Mouse (Mus musculus) thymus, postnatal 25 days (tissue): ENCODE results near the gene Cd300ld5.
A peak's percentile ranks its signal among the peaks of the same experiment; 100 is the strongest.
"Not testable (repeated sequence)": the region's sequence is repeated elsewhere in the genome, so short reads cannot be mapped to it uniquely, and the experiment has no call there.

Experiments used
- DNase-seq: peaks from one replicate; pipeline ENCODE4 v3.0.0; 2022

Cd300ld5 gene

DNA sequence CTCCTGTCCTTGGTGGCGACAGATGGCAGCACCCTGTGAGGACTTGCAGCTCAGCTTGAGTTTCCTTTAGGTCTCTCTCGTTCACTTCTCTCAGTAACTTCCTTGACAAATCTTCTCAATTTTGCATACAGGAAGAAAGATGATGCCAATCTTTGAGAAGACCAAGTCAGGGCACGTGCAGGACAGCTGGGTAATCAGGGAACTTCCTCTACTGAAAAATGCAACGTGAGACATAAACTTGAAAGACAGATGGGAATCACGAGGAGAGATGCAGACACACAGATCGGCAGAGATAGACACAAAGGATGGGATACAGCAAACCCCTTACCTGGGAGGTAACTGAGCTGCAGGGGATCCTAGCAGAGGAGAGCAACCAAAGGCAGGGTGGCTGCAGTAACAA is at the start of gene Cd300ld5:
TSS of gene Cd300ld5 (minus strand) at position 101 of the 400 bp plus-strand sequence.
- DNase-seq: not testable (repeated sequence)

DNA sequence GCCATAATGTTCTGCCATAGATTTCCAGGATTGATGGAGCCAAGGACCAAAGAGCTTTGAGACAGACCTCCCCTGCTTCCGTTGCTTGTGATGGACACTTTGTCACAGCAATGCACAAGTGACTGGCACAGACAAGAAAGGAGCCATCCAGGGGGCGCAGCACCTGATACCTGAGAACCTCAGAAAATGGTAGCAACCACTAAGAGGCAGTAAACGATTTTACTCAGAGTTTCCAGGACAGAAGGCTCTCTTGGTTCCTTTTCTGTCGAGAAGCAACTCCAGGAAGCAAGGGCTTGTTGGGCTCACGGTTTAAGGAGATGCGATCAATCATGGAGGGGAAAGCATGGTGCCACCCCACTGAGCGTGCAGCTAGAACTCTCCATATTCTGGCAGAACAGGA is 48.6 kb upstream of the Cd300ld5 start:
- no peak for DNase-seq

DNA sequence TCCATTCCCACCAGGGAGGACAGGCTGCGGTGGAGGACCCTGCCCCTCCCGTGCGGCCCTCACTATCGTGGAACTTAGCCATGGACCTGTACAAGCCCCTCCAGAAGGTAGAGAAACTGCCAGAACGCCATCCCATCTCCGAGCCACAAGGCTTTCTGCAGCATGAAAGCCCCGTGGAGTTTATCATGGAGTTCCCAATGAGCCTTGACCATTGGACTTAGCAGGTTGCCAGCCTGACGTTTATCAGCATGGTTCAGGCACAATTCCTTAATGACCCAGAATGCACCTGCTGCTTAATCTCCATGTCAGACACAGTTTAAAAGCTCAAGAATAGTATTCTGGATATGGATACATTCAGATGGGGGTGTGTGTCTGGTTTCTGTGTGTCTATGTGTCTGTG is 47.5 kb upstream of the Cd300ld5 start:
- DNase-seq: no peak

DNA sequence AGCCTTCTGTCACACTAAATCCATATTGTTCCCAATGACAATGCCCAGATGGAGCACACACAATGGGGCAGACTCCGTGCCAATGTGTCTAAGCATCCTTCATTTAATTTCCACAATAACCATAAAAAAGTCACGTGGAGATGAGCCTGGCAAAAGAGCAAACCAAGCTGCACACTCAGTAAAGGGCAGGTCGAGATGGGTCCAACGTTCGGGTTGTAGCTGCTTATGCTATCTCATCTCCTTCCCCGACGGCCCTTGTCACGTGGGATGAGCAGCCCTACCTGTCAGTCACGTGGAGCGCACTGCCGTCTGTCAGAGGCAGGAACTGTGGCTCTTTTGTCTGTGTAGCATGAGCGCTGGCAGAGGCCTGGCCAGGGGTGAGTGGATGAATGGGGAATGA is 47.0 kb upstream of the Cd300ld5 start:
- no peak for DNase-seq

GRCm38 (mm10) chr11:115083376-115084139 is 46.0 kb upstream of the Cd300ld5 start:
- DNase-seq: peak; percentile 62

DNA sequence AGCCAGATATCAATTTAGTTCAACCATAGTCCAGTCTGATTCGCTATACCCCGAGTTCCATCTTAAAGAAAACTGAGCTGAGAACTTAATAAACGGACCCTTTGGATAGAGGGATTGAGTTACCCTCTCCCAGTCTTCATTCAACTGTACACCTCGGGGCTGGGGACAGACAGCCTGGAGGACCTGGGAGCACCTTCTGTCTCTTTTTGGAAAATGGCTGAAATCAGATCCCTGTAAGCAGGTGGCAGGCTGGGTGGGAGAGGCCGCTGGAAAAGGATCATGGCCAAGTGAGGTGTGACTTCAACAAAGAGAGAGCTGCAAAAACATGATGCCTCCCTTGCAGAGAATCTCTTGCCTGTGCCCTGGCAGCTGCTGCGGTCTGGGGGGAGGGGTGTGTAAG is 44.6 kb upstream of the Cd300ld5 start:
- DNase-seq: no peak

DNA sequence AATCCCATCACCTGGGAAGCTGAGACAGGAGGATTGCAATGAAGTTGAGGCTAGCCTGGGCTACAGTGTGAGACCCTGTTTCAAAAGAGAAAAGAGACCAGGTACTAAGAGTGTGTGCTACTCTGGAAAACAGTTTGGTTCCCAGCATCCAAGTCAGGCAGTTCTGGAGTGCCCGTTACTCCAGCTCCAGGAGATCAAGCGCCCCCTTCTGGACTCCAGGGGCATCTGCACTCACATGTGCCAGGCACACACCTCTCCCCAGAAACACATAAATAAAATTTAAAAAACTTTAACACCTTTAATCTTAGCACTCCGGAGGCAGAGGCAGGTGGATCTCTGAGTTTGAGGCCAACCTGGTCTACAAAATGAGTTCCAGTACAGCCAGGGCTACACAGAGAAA is 43.8 kb upstream of the Cd300ld5 start:
- DNase-seq: no peak

DNA sequence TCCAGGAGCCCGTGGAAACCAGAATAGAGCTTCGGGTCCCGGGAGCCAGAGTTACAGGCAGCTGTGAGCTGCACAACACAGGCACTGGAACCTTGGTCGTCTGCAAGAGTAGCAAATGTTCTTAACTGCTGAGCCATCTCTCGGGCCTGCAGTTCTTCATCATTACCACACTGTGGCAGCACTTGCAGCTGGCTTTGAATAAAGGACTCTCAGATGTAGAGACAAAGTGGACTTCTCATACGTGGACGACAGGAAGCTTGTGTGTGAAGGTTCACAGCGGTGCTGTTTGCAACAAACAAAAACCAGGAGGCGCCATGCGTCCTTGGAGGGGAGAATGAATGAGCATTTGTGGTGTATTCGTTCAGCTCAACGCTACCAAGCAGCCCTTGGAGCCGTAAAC is 43.3 kb upstream of the Cd300ld5 start:
- peak; percentile 40 for DNase-seq

GRCm38 (mm10) chr11:115078680-115079079 is 41.1 kb upstream of the Cd300ld5 start:
- DNase-seq: no peak

DNA sequence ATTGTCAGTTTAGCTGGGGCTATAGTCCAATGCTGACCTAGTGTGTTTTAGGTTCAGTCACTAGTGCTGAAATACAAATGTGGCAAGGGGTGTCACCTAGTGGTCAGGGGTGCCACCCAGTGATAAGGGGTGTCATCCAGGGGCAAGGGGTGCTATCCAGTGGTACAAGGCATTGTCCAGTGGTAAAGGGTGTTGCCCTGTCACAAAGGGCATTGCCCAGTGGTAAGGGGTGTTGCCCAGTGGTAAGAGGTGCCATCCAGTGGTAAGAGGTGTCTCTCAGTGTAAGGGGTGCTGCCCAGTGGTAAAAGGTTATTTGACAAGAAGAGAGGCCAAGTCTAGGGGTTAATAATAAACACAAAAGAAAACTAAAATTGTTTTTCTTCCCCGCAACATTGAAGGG is 39.9 kb upstream of the Cd300ld5 start:
- no peak for DNase-seq

GRCm38 (mm10) chr11:115075859-115076258 is 38.3 kb upstream of the Cd300ld5 start:
- DNase-seq: no peak

GRCm38 (mm10) chr11:115075407-115075806 is 37.8 kb upstream of the Cd300ld5 start:
- DNase-seq: no peak

- no peak for DNase-seq
Measured at GRCm38 (mm10) chr11:115073002-115073401, 35.4 kb upstream of the Cd300ld5 start.

DNA sequence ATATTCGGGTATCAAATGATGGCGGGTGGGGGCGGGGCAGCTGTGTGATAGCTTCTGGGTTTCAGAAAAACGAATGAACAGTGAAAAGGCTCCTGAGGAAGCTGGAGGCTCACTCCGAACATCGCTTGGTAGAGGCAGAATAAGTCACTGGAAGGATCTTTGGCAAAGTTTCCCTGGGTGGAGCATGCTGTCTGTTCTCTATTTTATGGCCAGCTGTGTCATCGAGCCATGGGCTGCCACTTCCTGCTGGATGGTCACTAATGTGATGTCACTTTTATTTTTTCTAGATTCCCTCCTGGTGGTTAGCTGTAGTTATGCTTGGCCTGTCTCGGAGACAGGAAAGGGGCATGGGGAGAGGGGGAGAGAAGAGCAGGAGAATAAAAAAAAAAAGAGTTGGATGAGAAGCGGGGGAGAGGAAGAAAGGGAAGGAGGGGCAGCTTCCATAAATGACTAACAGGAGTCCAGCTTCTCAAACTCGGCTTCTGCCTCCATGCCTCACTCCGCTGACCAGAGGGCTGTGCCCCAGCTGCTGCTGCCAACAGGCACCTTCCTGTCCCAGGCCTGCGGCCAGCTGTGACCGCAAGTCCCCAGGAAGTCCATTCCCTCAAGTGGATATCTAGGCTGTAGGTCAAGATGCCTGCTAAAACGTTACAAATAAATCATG is 34.2 kb upstream of the Cd300ld5 start:
- no peak for DNase-seq

DNA sequence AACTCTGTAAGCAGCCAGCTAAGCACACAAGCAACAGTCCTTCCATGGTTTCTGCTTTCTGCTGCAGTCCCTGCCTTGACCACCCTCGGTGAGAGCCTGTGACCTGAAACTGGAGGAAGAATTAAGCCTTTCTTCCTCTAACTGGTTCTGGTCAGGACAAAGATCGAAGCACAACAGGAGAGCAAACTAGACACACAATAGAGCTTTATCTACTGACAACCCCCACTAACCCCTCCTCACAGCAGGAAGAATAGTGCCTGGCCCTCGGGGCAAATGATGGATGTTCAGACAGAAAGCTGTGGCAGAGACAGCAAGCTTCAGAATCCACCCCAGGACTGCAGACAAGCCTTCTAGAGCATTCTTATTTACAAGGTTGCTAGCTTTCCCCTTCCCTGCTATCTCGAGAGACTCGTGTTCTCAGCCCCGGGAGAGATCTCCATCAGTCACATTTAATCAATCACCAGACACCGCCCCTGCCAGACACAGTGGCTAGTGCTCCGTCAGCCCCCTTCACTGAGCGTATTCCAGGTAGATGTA is 33.5 kb upstream of the Cd300ld5 start:
- DNase-seq: no peak

- no peak for DNase-seq
Measured at GRCm38 (mm10) chr11:115066768-115067167, 29.2 kb upstream of the Cd300ld5 start.

GRCm38 (mm10) chr11:115062077-115062476 is 24.5 kb upstream of the Cd300ld5 start, which contains the start of gene Cd300e:
TSS of gene Cd300e (minus strand) at chr11:115062177.
- no peak for DNase-seq

GRCm38 (mm10) chr11:115059797-115060196 is 22.2 kb upstream of the Cd300ld5 start:
- no peak for DNase-seq

DNA sequence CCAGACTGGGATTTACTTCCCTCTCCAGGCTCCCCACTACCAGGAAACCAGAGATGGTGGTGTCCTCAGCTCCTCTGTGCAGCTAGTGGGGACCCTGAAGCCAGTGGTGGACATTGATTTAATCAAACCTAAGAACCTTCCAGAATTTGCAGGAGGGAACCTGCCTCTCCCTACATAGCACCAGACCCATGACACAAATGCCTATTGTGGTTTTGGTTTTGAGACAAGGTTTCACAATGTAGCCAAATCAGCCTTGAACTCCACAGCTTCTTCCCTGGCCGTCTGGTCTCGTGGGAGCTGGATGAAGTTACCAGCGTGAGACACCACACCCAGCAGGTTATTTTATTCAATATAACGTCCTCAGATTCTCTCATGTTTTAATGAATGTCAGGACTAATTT is 21.1 kb upstream of the Cd300ld5 start:
- DNase-seq: no peak

GRCm38 (mm10) chr11:115054537-115054936 is 17.0 kb upstream of the Cd300ld5 start:
- no peak for DNase-seq

DNA sequence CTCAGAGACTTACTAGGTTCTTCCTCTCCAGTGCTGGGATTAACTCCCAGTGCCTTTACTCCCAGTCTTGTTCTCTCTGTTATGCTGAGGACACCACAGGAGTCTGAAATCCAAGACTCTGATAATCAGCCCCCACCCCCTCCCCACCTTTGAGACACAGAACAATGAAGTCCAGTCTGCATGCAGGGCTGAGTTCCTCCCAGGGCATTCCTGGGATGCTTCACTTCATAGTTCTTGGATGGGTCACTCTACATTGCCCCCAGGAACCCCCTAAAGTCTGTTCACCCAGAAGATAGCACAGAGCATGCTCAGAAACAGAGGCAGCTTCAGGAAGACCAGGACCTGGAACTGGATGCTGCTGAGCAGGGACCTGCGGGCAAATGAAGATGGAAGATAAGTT is 15.4 kb upstream of the Cd300ld5 start:
- DNase-seq: no peak

GRCm38 (mm10) chr11:115052206-115052605 is 14.6 kb upstream of the Cd300ld5 start:
- peak; percentile 47 for DNase-seq

DNA sequence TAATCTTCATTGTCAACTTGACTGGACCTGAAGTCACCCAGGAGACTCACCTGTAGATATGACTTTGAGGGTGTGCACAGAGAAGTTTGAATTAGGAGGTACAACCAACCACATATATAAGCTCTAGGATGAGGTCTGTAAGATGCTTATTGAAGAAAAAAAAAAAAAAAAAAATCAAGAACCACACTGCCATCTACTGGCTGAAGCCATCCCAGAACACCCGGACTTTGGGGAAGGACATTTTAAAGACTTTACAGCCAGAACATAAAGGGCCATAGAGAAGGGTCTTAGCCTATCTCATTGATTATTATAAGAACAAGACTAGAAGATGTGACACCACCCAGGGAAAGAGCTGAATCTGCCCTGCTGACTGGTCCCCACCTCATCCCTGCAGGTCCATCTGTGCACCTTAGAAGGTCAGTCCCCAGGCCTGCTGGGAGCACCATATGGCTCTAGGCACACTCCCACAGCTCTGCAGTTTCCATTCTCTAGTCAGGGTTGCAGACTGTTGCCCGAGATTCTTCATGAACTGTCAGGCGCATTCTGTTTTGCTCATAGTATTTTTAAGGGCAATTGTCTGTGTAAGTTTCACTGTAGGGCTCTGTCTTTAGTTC is 11.8 kb upstream of the Cd300ld5 start:
- no peak for DNase-seq

- DNase-seq: no peak
Measured at GRCm38 (mm10) chr11:115048259-115048658, 10.7 kb upstream of the Cd300ld5 start, which contains the start of gene Cd300ld3. TSS of gene Cd300ld3 (minus strand) at chr11:115048409.
